Mouse (Mus musculus) stomach, postnatal 0 days (tissue): Measurements from ENCODE around the gene Gm49396. TPM values are rescaled to one million over a fixed set of nuclear protein-coding genes. Genes with fewer than 3 reads are reported as not detected.

Experiments
- ATAC-seq: fragments of 200-750 bp; cut with Nextera tagmentation; 2 replicates; pipeline ENCODE4 v1.8.0; 2017; ENCODE audit not compliant: low FRiP score, low TSS enrichment
- DNase-seq: peaks from one replicate; pipeline ENCODE4 v3.0.0-alpha.2; 2016; ENCODE audit warnings: low spot score
- H3K27ac ChIP-seq: fragments of 300-500 bp; sonication (generic); replicated peaks from 2 replicates; pipeline ENCODE4 v1.5.1; 2014; ENCODE audit warnings: mild to moderate bottlenecking, control low read depth
- H3K27me3 ChIP-seq: fragments of 300-500 bp; sonication (generic); 2 replicates; pipeline ENCODE4 v1.6.1; 2014; ENCODE audit warnings: low read length; ENCODE audit not compliant: control insufficient read depth, insufficient read depth
- H3K36me3 ChIP-seq: fragments of 300-500 bp; sonication (generic); 2 replicates; pipeline ENCODE4 v1.6.1; 2014; ENCODE audit warnings: low read length, mixed read lengths; ENCODE audit not compliant: control insufficient read depth, insufficient read depth
- H3K4me1 ChIP-seq: fragments of 300-500 bp; sonication (generic); replicated peaks from 2 replicates; pipeline ENCODE4 v1.6.1; 2014; ENCODE audit warnings: antibody characterized with exemption; ENCODE audit not compliant: control insufficient read depth, insufficient read depth
- H3K4me2 ChIP-seq: fragments of 300-500 bp; sonication (generic); replicated peaks from 2 replicates; pipeline ENCODE4 v1.6.1; 2014; ENCODE audit warnings: low read depth, mild to moderate bottlenecking, control low read depth, moderate library complexity
- H3K4me3 ChIP-seq: fragments of 300-500 bp; sonication (generic); 2 replicates; pipeline ENCODE4 v1.5.1; 2014; ENCODE audit warnings: low read depth, low read length, control low read depth
- H3K9ac ChIP-seq: fragments of 300-500 bp; sonication (generic); 2 replicates; pipeline ENCODE4 v1.6.1; 2014; ENCODE audit warnings: mild to moderate bottlenecking, low read length, control low read depth, mixed read lengths
- H3K9me3 ChIP-seq: fragments of 300-500 bp; sonication (generic); 2 replicates; pipeline ENCODE4 v1.6.1; 2016; ENCODE audit warnings: low read length; ENCODE audit not compliant: control insufficient read depth
- CTCF ChIP-seq: IDR thresholded peaks from 2 replicates; pipeline ENCODE4 v1.5.1; 2016; ENCODE audit warnings: antibody characterized with exemption, low read depth, mild to moderate bottlenecking, moderate library complexity
- EP300 ChIP-seq: optimal IDR thresholded peaks from 2 replicates; pipeline ENCODE3; 2016; ENCODE audit warnings: antibody characterized with exemption
- WGBS: fragments of 180-500 bp; shearing (Covaris S2); extraction: QIAGEN DNeasy Blood & Tissue Kit; methylation state at CpG from one replicate; pipeline ENCODE4 v1.1.7; 2014; 5-methylcytosine and 5-hydroxymethylcytosine counted together
- polyA plus RNA-seq: library from polyadenylated mRNA; unstranded; fragments of >200 nt; fragmentation: Nextera tagmentation; extraction: Ambion mirVana; gene quantifications from 2 replicates; pipeline ENCODE4 v1.2.1, GENCODE M21; 2015

The Gm49396 gene
- polyA plus RNA-seq, 1 experiment from 2014 or later, result 2.5 TPM

DNA sequence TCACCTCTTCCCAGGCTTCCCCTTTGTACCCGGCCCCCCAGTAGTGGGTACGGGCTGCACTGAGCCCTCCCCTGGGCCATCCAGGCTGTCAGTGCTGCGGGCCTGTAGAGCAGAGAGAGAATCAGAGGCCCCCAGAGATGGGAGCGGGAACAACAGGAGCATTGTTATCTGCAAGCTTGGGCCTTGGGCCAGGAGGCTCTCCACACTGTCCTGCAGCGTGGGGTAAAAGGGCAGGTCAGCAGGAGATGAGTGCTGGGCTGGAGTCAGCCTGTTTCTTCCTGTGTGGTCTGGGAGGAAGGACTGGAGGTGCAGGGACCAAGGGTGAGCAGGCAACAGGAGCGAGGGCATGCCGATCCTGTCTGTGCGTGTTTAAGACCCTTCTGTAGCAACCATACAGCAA lies 30.2 kb upstream of the Gm49396 start:
- Histone ChIP-seq H3K27me3 (no peaks in the 10 kb centered on the region), H3K4me3 (no peak overlapping the region), H3K4me2 (no peak overlapping the region), H3K9ac (no peak overlapping the region), H3K27ac (no peak overlapping the region), H3K36me3 (peaks cover 12% of the 10 kb centered on the region; the same call in 1 of the 2 replicates), H3K9me3 (no peaks in the 10 kb centered on the region), H3K4me1 (no peaks in the 10 kb centered on the region)
- ATAC-seq, result no peak
- TF ChIP-seq CTCF (no peak), EP300 (no peak)
- DNase-seq, result no peak
- WGBS, result 64% methylated on average over 8 of the region's 8 CpGs

GRCm38 (mm10) chr7:30533941-30534632 lies 29.1 kb upstream of the Gm49396 start:
- no peak overlapping the region for H3K27ac ChIP-seq
- no peak for TF ChIP-seq EP300
- H3K27me3 ChIP-seq, result no peaks in the 10 kb centered on the region
- H3K9me3 ChIP-seq, result no peaks in the 10 kb centered on the region
- H3K9ac ChIP-seq, result peak overlapping the region; percentile 67
- H3K4me3 ChIP-seq, result peak overlapping the region; percentile 73
- no peak; the same call in 1 of the 2 replicates for ATAC-seq
- WGBS, result 11% methylated on average over 25 of the region's 26 CpGs
- no peak for DNase-seq
- H3K4me1 ChIP-seq, result no peaks in the 10 kb centered on the region
- peak overlapping the region; percentile 97 for H3K4me2 ChIP-seq
- peaks cover 12% of the 10 kb centered on the region; the same call in 1 of the 2 replicates for H3K36me3 ChIP-seq

- peak within 1 kb of the TSS; percentile 73 for H3K4me3 ChIP-seq
- H3K4me2 ChIP-seq, result peak within 1 kb of the TSS; percentile 97
- H3K36me3 ChIP-seq, result peaks cover 11% of the 10 kb centered on the region; the same call in 1 of the 2 replicates
- H3K9me3 ChIP-seq, result no peaks in the 10 kb centered on the region
- under 1% methylated on average over 37 of the region's 84 CpGs for WGBS
- H3K9ac ChIP-seq, result peak within 1 kb of the TSS; percentile 67
- no peak within 1 kb of the TSS for H3K27ac ChIP-seq
- DNase-seq (peak; percentile 96), ATAC-seq (peak; percentile 95)
- TF ChIP-seq CTCF (no peak), EP300 (no peak)
- no peaks in the 10 kb centered on the region for H3K27me3 ChIP-seq
- no peaks in the 10 kb centered on the region for H3K4me1 ChIP-seq
Measured at GRCm38 (mm10) chr7:30534633-30535577, 28.2 kb upstream of the Gm49396 start, which contains the start of gene Arhgap33. Gene Arhgap33 (minus strand): TSS chr7:30535060.

DNA sequence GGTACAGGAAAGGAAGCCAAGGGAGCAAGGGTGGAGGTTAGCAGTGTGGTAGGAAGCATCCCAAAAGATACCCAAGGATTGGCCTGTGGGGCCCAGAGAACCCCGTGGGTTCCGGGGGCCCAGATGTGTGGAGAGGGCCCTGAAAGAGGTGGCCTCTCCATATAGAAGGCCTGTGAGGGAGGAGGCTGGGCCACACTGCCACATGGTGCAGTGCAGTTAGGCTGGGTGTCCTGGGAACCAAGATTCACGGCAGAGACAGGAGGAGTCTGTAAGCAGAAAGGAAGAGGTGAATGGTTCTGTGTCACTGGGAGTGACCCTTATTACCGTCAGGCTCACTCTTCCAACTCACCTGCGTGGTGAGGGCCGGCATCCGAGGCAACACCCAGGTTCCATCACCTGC lies 22.6 kb upstream of the Gm49396 start:
- Histone ChIP-seq H3K36me3 (0 out of 2 replicates have a peak, but pooled peaks cover 3% of the 10 kb centered on the region), H3K4me2 (no peak overlapping the region), H3K9me3 (no peaks in the 10 kb centered on the region), H3K4me1 (no peaks in the 10 kb centered on the region), H3K4me3 (no peak overlapping the region), H3K9ac (no peak overlapping the region), H3K27ac (no peak overlapping the region), H3K27me3 (no peaks in the 10 kb centered on the region)
- TF ChIP-seq CTCF (no peak), EP300 (no peak)
- ATAC-seq (no peak), DNase-seq (no peak)
- WGBS, result 90% methylated on average over 7 of the region's 7 CpGs

- TF ChIP-seq EP300 (no peak), CTCF (no peak)
- 85% methylated on average over 2 of the region's 2 CpGs for WGBS
- H3K36me3 ChIP-seq, result 0 out of 2 replicates have a peak, but pooled peaks cover 3% of the 10 kb centered on the region
Measured at GRCm38 (mm10) chr7:30544327-30544726, 18.8 kb upstream of the Gm49396 start.

More at GRCm38 (mm10) chr7:30544327-30544726, 18.8 kb upstream of the Gm49396 start:
- no peak overlapping the region for H3K4me3 ChIP-seq
- DNase-seq (no peak), ATAC-seq (no peak)
- H3K4me1 ChIP-seq, result no peaks in the 10 kb centered on the region
- no peak overlapping the region for H3K9ac ChIP-seq
- no peaks in the 10 kb centered on the region for H3K27me3 ChIP-seq
- H3K27ac ChIP-seq, result no peak overlapping the region
- no peak overlapping the region for H3K4me2 ChIP-seq
- no peaks in the 10 kb centered on the region for H3K9me3 ChIP-seq
